Mouse (Mus musculus): ENCODE results near the gene Por.

DNA sequence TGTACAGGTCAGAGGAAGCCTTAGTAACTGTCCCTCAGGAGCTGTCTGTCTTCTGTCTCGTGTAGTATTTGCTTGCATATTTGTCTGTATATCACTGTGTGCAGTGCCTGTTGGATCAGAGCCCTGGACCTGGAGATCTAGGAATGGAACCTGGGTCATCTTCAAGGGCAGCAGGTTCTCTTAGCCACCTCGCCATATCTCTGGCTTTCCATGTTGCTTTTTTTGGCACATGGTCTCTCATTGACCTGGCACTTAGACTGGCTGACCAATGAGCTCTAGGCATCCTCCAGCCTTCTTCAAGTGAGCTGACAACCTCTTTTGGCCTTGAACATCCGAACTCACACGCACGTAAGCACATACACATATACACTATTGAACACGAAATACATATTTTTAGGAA, 32.4 kb downstream of the Por start:
- TF ChIP-seq CTCF (IDR thresholded peaks at IDR 0.05; ENCODE audit: low read depth, low read length) (no peak), TAL1 (conservative IDR thresholded peaks at IDR 0.05; ENCODE audit: low read depth, low read length) (no peak)

Data from G1E (cell line).